Comparison of ENCODE assay signal across 10 mouse cellular contexts in genomic region chr7:118806631-118807411, GRCm38 (mm10). TPM values are rescaled to one million over a fixed set of nuclear protein-coding genes. Genes with fewer than 3 reads are reported as not detected.
DNase-seq lines count a peak whose midpoint lies in the region; ATAC-seq and TF ChIP-seq lines count a peak whose summit lies in the region.
"Had no signal": no experiment of that assay in that cellular context is flagged by ENCODE, and none has a peak within 500 bp of the region (broad histone marks: within the 10 kb centered on the region; RNA-seq: fewer than 3 reads in every experiment).

No protein-coding gene starts in this region.

- no peak overlapping the region for H3K9ac ChIP-seq in embryonic facial prominence, embryonic 14.5 days (ENCODE audit: low read depth, low read length)

- no peak overlapping the region for H3K27ac ChIP-seq in embryonic facial prominence, embryonic 14.5 days (replicated peaks; ENCODE audit: low read depth, low read length)
- no peak overlapping the region for H3K27ac ChIP-seq in embryonic facial prominence, embryonic 10.5 days (replicated peaks)
- H3K27ac ChIP-seq in layer of hippocampus, adult 2 months, result peak overlapping the region; percentile 64
- H3K27ac ChIP-seq in midbrain, embryonic 10.5 days (replicated peaks), result peak overlapping the region; percentile 42; the same call in 1 of the 2 replicates

- ATAC-seq in embryonic facial prominence, embryonic 14.5 days (ENCODE audit: low read depth), result peak; percentile 44; the same call in 1 of the 2 replicates

- H3K36me3 ChIP-seq in embryonic facial prominence, embryonic 14.5 days (ENCODE audit: control insufficient read depth, insufficient read depth, low read length), result peaks cover 48% of the 10 kb centered on the region
- H3K36me3 ChIP-seq in embryonic facial prominence, embryonic 10.5 days (replicated peaks), result peaks cover 36% of the 10 kb centered on the region
- H3K36me3 ChIP-seq in midbrain, embryonic 10.5 days, result peaks cover 41% of the 10 kb centered on the region

- H3K4me3 ChIP-seq in embryonic facial prominence, embryonic 14.5 days (ENCODE audit: low read depth, low read length), result no peak overlapping the region
- no peak overlapping the region for H3K4me3 ChIP-seq in embryonic facial prominence, embryonic 10.5 days
- no peak overlapping the region for H3K4me3 ChIP-seq in layer of hippocampus, adult 2 months
- H3K4me3 ChIP-seq in midbrain, embryonic 10.5 days, result no peak overlapping the region

- H3K4me1 ChIP-seq in embryonic facial prominence, embryonic 14.5 days (ENCODE audit: control insufficient read depth, insufficient read depth, low read length), result no peaks in the 10 kb centered on the region
- H3K4me1 ChIP-seq in embryonic facial prominence, embryonic 10.5 days, result no peaks in the 10 kb centered on the region
- H3K4me1 ChIP-seq in midbrain, embryonic 10.5 days, result peaks cover 13% of the 10 kb centered on the region

- WGBS in embryonic facial prominence, embryonic 14.5 days, result 64% methylated on average over 16 of the region's 16 CpGs
- WGBS in embryonic facial prominence, embryonic 10.5 days, result 79% methylated on average over 16 of the region's 16 CpGs
- 78% methylated on average over 16 of the region's 16 CpGs for WGBS in midbrain, embryonic 10.5 days

- no peak for DNase-seq in embryonic facial prominence, embryonic 14.5 days (ENCODE audit: low spot score)
- DNase-seq in embryonic facial prominence, embryonic 10.5 days (ENCODE audit: low spot score), result no peak
- DNase-seq in layer of hippocampus, adult 2 months (ENCODE audit: low spot score in 2 of 2), result no peak
- no peak for DNase-seq in layer of hippocampus, adult 9-10 months (ENCODE audit: low spot score)
- DNase-seq in heart, adult 8-10 months (ENCODE audit: low spot score), result peak; percentile 49
- DNase-seq in midbrain, embryonic 10.5 days (ENCODE audit: low spot score), result peak; percentile 21
- no peak for DNase-seq in ovary, postnatal 14 days (ENCODE audit: low spot score)
- DNase-seq in adrenal gland, adult (ENCODE audit: inconsistent age in 2 of 2, low spot score in 1 of 2), result no peak
- DNase-seq: adrenal gland, postnatal 14 days; cerebellum, postnatal 14 days had no signal

- no peak for TF ChIP-seq CTCF in layer of hippocampus, adult 2 months (conservative IDR thresholded peaks at IDR 0.05)

- H3K9me3 ChIP-seq in embryonic facial prominence, embryonic 14.5 days (ENCODE audit: control insufficient read depth, low read length), result no peaks in the 10 kb centered on the region
- H3K9me3 ChIP-seq in embryonic facial prominence, embryonic 10.5 days, result no peaks in the 10 kb centered on the region
- no peaks in the 10 kb centered on the region for H3K9me3 ChIP-seq in midbrain, embryonic 10.5 days (replicated peaks)

- no peak overlapping the region for H3K4me2 ChIP-seq in embryonic facial prominence, embryonic 14.5 days (ENCODE audit: low read depth, low read length)

- no peaks in the 10 kb centered on the region for H3K27me3 ChIP-seq in embryonic facial prominence, embryonic 14.5 days (replicated peaks; ENCODE audit: control insufficient read depth, insufficient read depth, low read length)
- no peaks in the 10 kb centered on the region for H3K27me3 ChIP-seq in embryonic facial prominence, embryonic 10.5 days (replicated peaks; ENCODE audit: low read depth, poor library complexity, severe bottlenecking)
- H3K27me3 ChIP-seq in midbrain, embryonic 10.5 days (ENCODE audit: low read depth, poor library complexity, severe bottlenecking), result no peaks in the 10 kb centered on the region

RNA-seq across cellular contexts. Expression of gene Iqck, which starts 48.7 kb away (rescaled TPM):
- polyA plus RNA-seq in embryonic facial prominence, embryonic 14.5 days (2014; fragmentation: Nextera tagmentation; extraction: Ambion mirVana), result 3.2 and 4.5 TPM in 2 replicates
- polyA plus RNA-seq in embryonic facial prominence, embryonic 10.5 days (2016; fragmentation: Nextera tagmentation; extraction: Ambion mirVana), result 2.7 and 3.1 TPM in 2 replicates
- total RNA-seq in layer of hippocampus, adult 2 months (2021), result 1 to 10 TPM; 4.9 to 5.4 TPM
- total RNA-seq in heart, adult 8-10 months (2022), result under 1 TPM; 0.32 to 0.72 (median 0.49) TPM
- polyA plus RNA-seq in midbrain, embryonic 10.5 days (2016; fragmentation: Nextera tagmentation; extraction: Ambion mirVana), result 3.9 and 6.2 TPM in 2 replicates

RNA-seq across cellular contexts. Expression of gene Knop1, which starts 49.2 kb away (rescaled TPM):
- 74.2 and 83.4 TPM in 2 replicates for polyA plus RNA-seq in embryonic facial prominence, embryonic 14.5 days (2014; fragmentation: Nextera tagmentation; extraction: Ambion mirVana)
- 161 and 162 TPM in 2 replicates for polyA plus RNA-seq in embryonic facial prominence, embryonic 10.5 days (2016; fragmentation: Nextera tagmentation; extraction: Ambion mirVana)
- total RNA-seq in layer of hippocampus, adult 2 months (2021), result 10 to 100 TPM; 24.3 to 26.6 TPM
- 10 to 100 TPM; 13.0 to 14.8 (median 14.0) TPM for total RNA-seq in heart, adult 8-10 months (2022)
- 129 and 141 TPM in 2 replicates for polyA plus RNA-seq in midbrain, embryonic 10.5 days (2016; fragmentation: Nextera tagmentation; extraction: Ambion mirVana)

Comparison
In these comparisons a context has a peak if more than half of its experiments do, and no peak if none do; other contexts are left out.
1. DNase-seq: peak in heart, adult 8-10 months (single experiment) and midbrain, embryonic 10.5 days (single experiment); none in embryonic facial prominence, embryonic 14.5 days (single experiment), embryonic facial prominence, embryonic 10.5 days (single experiment), layer of hippocampus, adult 2 months (0 of 2), layer of hippocampus, adult 9-10 months (single experiment), ovary, postnatal 14 days (single experiment) and adrenal gland, adult (0 of 2).
2. H3K27ac ChIP-seq: peak in layer of hippocampus, adult 2 months (single experiment) and midbrain, embryonic 10.5 days (single experiment); none in embryonic facial prominence, embryonic 14.5 days (single experiment) and embryonic facial prominence, embryonic 10.5 days (single experiment).